Mouse (Mus musculus) thymus, postnatal 0 days (tissue): ENCODE data around the gene Gdpd3. TPM values are rescaled to one million over a fixed set of nuclear protein-coding genes. Genes with fewer than 3 reads are reported as not detected.

ENCODE experiments used
- DNase-seq: peaks from one replicate; pipeline ENCODE4 v3.0.0-alpha.2; 2015; ENCODE audit warnings: low spot score
- polyA plus RNA-seq: library from polyadenylated mRNA; unstranded; fragments of >200 nt; fragmentation: Nextera tagmentation; extraction: Ambion mirVana; gene quantifications from 2 replicates; pipeline ENCODE4 v1.2.1, GENCODE M21; 2015

The Gdpd3 gene
- polyA plus RNA-seq, 1 experiment from 2014 or later: 1.6 TPM

GRCm38 (mm10) chr7:126803751-126804150 lies 37.6 kb downstream of the Gdpd3 start:
- DNase-seq: no peak

GRCm38 (mm10) chr7:126806956-126807355 lies 40.8 kb downstream of the Gdpd3 start:
- no peak for DNase-seq

- no peak for DNase-seq
These were observed 41.3 kb downstream of the Gdpd3 start for GRCm38 (mm10) chr7:126807405-126807804.

- peak; percentile 49 for DNase-seq
These were observed 42.7 kb downstream of the Gdpd3 start for GRCm38 (mm10) chr7:126808703-126809455.

GRCm38 (mm10) chr7:126809723-126810369 lies 43.7 kb downstream of the Gdpd3 start:
- no peak for DNase-seq

GRCm38 (mm10) chr7:126815726-126816222 lies 49.6 kb downstream of the Gdpd3 start:
- DNase-seq: no peak

- DNase-seq: no peak
These were observed 50.4 kb downstream of the Gdpd3 start for GRCm38 (mm10) chr7:126816494-126816893.

GRCm38 (mm10) chr7:126817595-126817994 lies 51.5 kb downstream of the Gdpd3 start:
- DNase-seq: no peak

- DNase-seq: no peak
These were observed 52.7 kb downstream of the Gdpd3 start for GRCm38 (mm10) chr7:126818818-126819217.

- peak; percentile 77 for DNase-seq
These were observed 55.8 kb downstream of the Gdpd3 start for GRCm38 (mm10) chr7:126821835-126822511.

GRCm38 (mm10) chr7:126822741-126823140 lies 56.6 kb downstream of the Gdpd3 start:
- no peak for DNase-seq

GRCm38 (mm10) chr7:126823202-126823711 lies 57.1 kb downstream of the Gdpd3 start:
- DNase-seq: no peak

GRCm38 (mm10) chr7:126823940-126824339 lies 57.8 kb downstream of the Gdpd3 start:
- DNase-seq: no peak

Other genes with a start within 250 kb of the Gdpd3 start
- gene Eif3c, start 199.9 kb upstream of the Gdpd3 start, polyA plus RNA-seq: 246 and 259 TPM in 2 replicates
- 1.2 TPM in 2 replicates for gene Apobr, start 181.4 kb upstream of the Gdpd3 start, polyA plus RNA-seq
- gene Cln3, start 180.5 kb upstream of the Gdpd3 start, polyA plus RNA-seq: 28.2 and 30.2 TPM in 2 replicates
- gene Il27, start 171.4 kb upstream of the Gdpd3 start, polyA plus RNA-seq: 0.54 and 0.85 TPM in 2 replicates
- 15.1 and 16.4 TPM in 2 replicates for gene Nupr1, start 135.5 kb upstream of the Gdpd3 start, polyA plus RNA-seq
- gene Sgf29, start 117.0 kb upstream of the Gdpd3 start, polyA plus RNA-seq: 62.2 and 72.9 TPM in 2 replicates
- 8.5 and 11.0 TPM in 2 replicates for gene Sult1a1, start 89.9 kb upstream of the Gdpd3 start, polyA plus RNA-seq
- 154 and 155 TPM in 2 replicates for gene Bola2, start 70.9 kb upstream of the Gdpd3 start, polyA plus RNA-seq
- 6.0 and 7.6 TPM in 2 replicates for gene Slx1b, start 70.5 kb upstream of the Gdpd3 start, polyA plus RNA-seq
- gene Coro1a, start 58.5 kb upstream of the Gdpd3 start, polyA plus RNA-seq: 1,525 and 1,527 TPM in 2 replicates
- gene Mapk3, start 6.7 kb upstream of the Gdpd3 start, polyA plus RNA-seq: 35.6 and 37.4 TPM in 2 replicates
- 153 and 180 TPM in 2 replicates for gene Ypel3, start 10.6 kb downstream of the Gdpd3 start, polyA plus RNA-seq
- 0.28 and 0.48 TPM in 2 replicates for gene Tbx6, start 15.1 kb downstream of the Gdpd3 start, polyA plus RNA-seq
- gene Ppp4c, start 26.2 kb downstream of the Gdpd3 start, polyA plus RNA-seq: 306 TPM in 2 replicates
- 0.19 and 0.20 TPM in 2 replicates for gene Fam57b, start 31.3 kb downstream of the Gdpd3 start, polyA plus RNA-seq
- gene 4930451I11Rik, start 65.3 kb downstream of the Gdpd3 start, polyA plus RNA-seq: not detected in 2 replicates
- gene Doc2a, start 81.1 kb downstream of the Gdpd3 start, polyA plus RNA-seq: 0.21 and 0.33 TPM in 2 replicates
- 16.9 and 22.6 TPM in 2 replicates for gene Hirip3, start 95.6 kb downstream of the Gdpd3 start, polyA plus RNA-seq
- gene Ino80e, start 96.0 kb downstream of the Gdpd3 start, polyA plus RNA-seq: 82.9 and 98.9 TPM in 2 replicates
- 21.2 and 26.6 TPM in 2 replicates for gene Taok2, start 118.4 kb downstream of the Gdpd3 start, polyA plus RNA-seq
- gene Tmem219, start 156.6 kb downstream of the Gdpd3 start, polyA plus RNA-seq: 37.4 and 38.9 TPM in 2 replicates
- 15.8 and 18.0 TPM in 2 replicates for gene Kctd13, start 162.5 kb downstream of the Gdpd3 start, polyA plus RNA-seq
- gene Asphd1, start 183.2 kb downstream of the Gdpd3 start, polyA plus RNA-seq: not detected in 2 replicates
- gene Sez6l2, start 184.2 kb downstream of the Gdpd3 start, polyA plus RNA-seq: 0.50 and 0.78 TPM in 2 replicates
- gene Cdipt, start 209.6 kb downstream of the Gdpd3 start, polyA plus RNA-seq: 91.9 and 94.6 TPM in 2 replicates
- 1.6 and 1.7 TPM in 2 replicates for gene Cdiptos, start 209.8 kb downstream of the Gdpd3 start, polyA plus RNA-seq
- gene Mvp, start 248.3 kb downstream of the Gdpd3 start, polyA plus RNA-seq: 29.8 and 32.5 TPM in 2 replicates